In the genomic region with DNA sequence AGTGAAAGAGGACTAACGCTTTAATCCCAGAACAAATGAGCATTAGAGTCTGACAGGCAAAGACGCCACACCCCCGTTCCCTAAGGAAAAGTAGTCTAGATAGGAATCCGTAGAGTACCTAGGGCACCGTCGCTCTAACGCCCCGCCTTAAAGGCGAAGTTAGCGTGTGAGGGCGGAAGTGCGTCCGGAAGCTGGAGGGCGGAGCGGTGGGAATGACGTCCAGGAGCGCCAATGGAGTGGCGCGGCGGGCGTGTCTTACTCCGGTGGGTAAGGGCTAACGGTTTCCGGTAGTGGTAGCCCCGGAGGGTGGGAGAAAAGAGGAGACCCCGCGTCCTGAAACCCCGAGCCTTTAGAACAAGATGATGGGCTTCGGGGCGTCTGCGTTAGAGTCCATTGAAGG, we compare ENCODE assay signal across 8 mouse cellular contexts. TPM values are rescaled to one million over a fixed set of nuclear protein-coding genes. Genes with fewer than 3 reads are reported as not detected.
DNase-seq lines count a peak whose midpoint lies in the region; ATAC-seq and TF ChIP-seq lines count a peak whose summit lies in the region.

Ppp1r35 (plus strand) TSS at position 215 of the 400 bp plus-strand sequence.

- TF ChIP-seq CTCF in cortical plate, adult 2 months (IDR thresholded peaks at IDR 0.05; ENCODE audit: extremely low read depth, insufficient read depth, low read length) = no peak

- peaks cover 40% of the 10 kb centered on the region for H3K36me3 ChIP-seq in megakaryocyte, embryonic 14.5 days (replicated peaks; ENCODE audit: low read length)

- no peaks in the 10 kb centered on the region for H3K27me3 ChIP-seq in megakaryocyte, embryonic 14.5 days (replicated peaks)

- peak within 1 kb of the TSS; percentile 84 for H3K4me3 ChIP-seq in cortical plate, adult 2 months (ENCODE audit: insufficient read depth, low read length)
- H3K4me3 ChIP-seq in megakaryocyte, embryonic 14.5 days (replicated peaks) = peak within 1 kb of the TSS; percentile 93

- H3K27ac ChIP-seq in cortical plate, adult 2 months (ENCODE audit: insufficient read depth, low read length) = no peak within 1 kb of the TSS

- ATAC-seq in activated CD4-positive, CD25-positive, alpha-beta regulatory T cell, adult 4 months = peak; percentile 95

- H3K4me1 ChIP-seq in cortical plate, adult 2 months (ENCODE audit: control insufficient read depth, insufficient read depth, low read length) = peaks cover 1% of the 10 kb centered on the region; the same call in 1 of the 2 replicates
- peaks cover 66% of the 10 kb centered on the region for H3K4me1 ChIP-seq in megakaryocyte, embryonic 14.5 days

- peak; percentile 93 to 95 for DNase-seq in gastrocnemius, adult 8-10 months (ENCODE audit: low spot score in 2 of 2)
- peak; percentile 83 for DNase-seq in hindlimb bud, embryonic 11.5 days (ENCODE audit: extremely low spot score, low read depth, low spot score)
- peak; percentile 95 to 97 for DNase-seq in left cerebral cortex, adult 8-10 months (ENCODE audit: low spot score in 2 of 2)
- DNase-seq in right cerebral cortex, postnatal 10 days (ENCODE audit: low spot score in 2 of 2) = peak; percentile 98
- peak; percentile 94 for DNase-seq in urinary bladder, postnatal 25 days (ENCODE audit: low spot score)

- no peaks in the 10 kb centered on the region for H3K9me3 ChIP-seq in megakaryocyte, embryonic 14.5 days

- peak; percentile 60; the same call in 1 of the 2 replicates for TF ChIP-seq POLR2A in cortical plate, adult 2 months (IDR thresholded peaks at IDR 0.05; ENCODE audit: extremely low read depth, insufficient read depth, low read length)

RNA-seq across cellular contexts. Expression of gene Ppp1r35, which starts in this region (rescaled TPM):
- polyA plus RNA-seq in activated CD4-positive, CD25-positive, alpha-beta regulatory T cell, adult 4 months (2017; shearing (Covaris generic)) = 1 to 10 TPM; 7.2 to 8.8 TPM
- polyA plus RNA-seq in cortical plate, adult 2 months (2012; rRNA removed) = 26.9 and 27.6 TPM in 2 replicates
- 1 to 10 TPM; 4.7 to 6.0 (median 5.3) TPM for total RNA-seq in gastrocnemius, adult 8-10 months (2022)
- total RNA-seq in left cerebral cortex, adult 8-10 months (2022) = 10 to 100 TPM; 14.5 to 20.2 (median 15.9) TPM
- polyA plus RNA-seq in megakaryocyte, embryonic 14.5 days (2012; ENCODE audit: insufficient read depth, low replicate concordance) = 104 and 105 TPM in 2 replicates
